Mouse (Mus musculus): ENCODE data around the gene Gpr157. TPM values are rescaled to one million over a fixed set of nuclear protein-coding genes. Genes with fewer than 3 reads are reported as not detected.

Gpr157 gene
- polyA plus RNA-seq, 1 experiment from 2014 or later, result 0.40 TPM

DNA sequence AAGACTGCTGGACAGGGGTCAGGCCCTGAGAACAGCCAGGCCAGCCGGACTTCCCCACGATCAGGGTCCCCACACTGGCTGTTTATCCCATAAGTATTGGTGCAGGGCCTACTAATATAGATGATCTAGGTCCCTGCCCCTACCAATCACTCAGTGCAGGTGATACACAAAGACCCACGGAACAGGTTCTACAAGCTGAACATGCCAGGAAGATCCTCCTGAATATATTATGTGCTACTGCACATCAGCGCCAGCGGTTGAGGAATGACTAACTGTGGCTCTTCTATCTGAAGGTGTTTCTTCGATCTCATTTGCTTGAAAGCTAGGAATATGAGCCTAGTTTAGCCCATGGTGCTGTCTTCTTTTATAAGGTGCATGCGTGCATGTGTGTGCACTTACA, 11.8 kb upstream of the Gpr157 start:
- Histone ChIP-seq H3K36me3 (no peaks in the 10 kb centered on the region), H3K9ac (no peak overlapping the region), H3K9me3 (no peaks in the 10 kb centered on the region), H3K27ac (replicated peaks) (no peak overlapping the region), H3K27me3 (no peaks in the 10 kb centered on the region), H3K4me1 (replicated peaks) (no peaks in the 10 kb centered on the region; the same call in 1 of the 2 replicates), H3K4me3 (no peak overlapping the region), H3K4me2 (no peak overlapping the region)
- 91% methylated on average over 7 of the region's 7 CpGs for WGBS
- ATAC-seq (ENCODE audit: low FRiP score, low read depth), result no peak

GRCm38 (mm10) chr4:150076147-150076546, 11.0 kb upstream of the Gpr157 start:
- 44% methylated on average over 18 of the region's 18 CpGs for WGBS
- ATAC-seq (ENCODE audit: low FRiP score, low read depth), result no peak
- H3K4me1 ChIP-seq (replicated peaks), result no peaks in the 10 kb centered on the region; the same call in 1 of the 2 replicates
- no peak overlapping the region for H3K4me2 ChIP-seq
- H3K4me3 ChIP-seq, result no peak overlapping the region
- H3K9ac ChIP-seq, result no peak overlapping the region
- H3K36me3 ChIP-seq, result no peaks in the 10 kb centered on the region
- no peak overlapping the region for H3K27ac ChIP-seq (replicated peaks)
- no peaks in the 10 kb centered on the region for H3K9me3 ChIP-seq
- H3K27me3 ChIP-seq, result no peaks in the 10 kb centered on the region

DNA sequence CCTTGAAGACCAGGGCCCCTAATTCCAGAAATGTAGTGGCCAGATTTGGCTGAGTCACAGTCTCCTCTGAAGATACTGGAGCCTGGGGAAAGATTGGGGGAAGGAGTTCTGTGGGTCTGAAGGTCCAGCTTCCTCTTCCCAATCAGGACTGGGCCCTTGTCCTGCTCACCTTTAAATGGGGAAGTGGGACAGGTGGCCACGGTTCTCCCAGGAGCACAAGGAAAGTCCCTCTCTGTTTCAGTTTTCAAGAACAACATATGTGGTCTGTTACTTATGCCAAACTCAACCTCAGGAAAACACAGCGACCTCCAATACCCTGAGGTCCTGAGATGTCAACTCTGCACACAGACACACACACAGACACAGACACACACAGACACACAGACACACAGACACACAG, 8.5 kb upstream of the Gpr157 start:
- Histone ChIP-seq H3K4me2 (no peak overlapping the region), H3K4me1 (replicated peaks) (no peaks in the 10 kb centered on the region; the same call in 1 of the 2 replicates), H3K4me3 (no peak overlapping the region), H3K9me3 (no peaks in the 10 kb centered on the region), H3K27ac (replicated peaks) (no peak overlapping the region), H3K9ac (no peak overlapping the region), H3K36me3 (no peaks in the 10 kb centered on the region), H3K27me3 (no peaks in the 10 kb centered on the region)
- WGBS, result 79% methylated on average over 2 of the region's 2 CpGs
- no peak for ATAC-seq (ENCODE audit: low FRiP score, low read depth)

GRCm38 (mm10) chr4:150079244-150079643, 7.9 kb upstream of the Gpr157 start:
- H3K27me3 ChIP-seq, result no peaks in the 10 kb centered on the region
- no peaks in the 10 kb centered on the region for H3K36me3 ChIP-seq
- no peaks in the 10 kb centered on the region for H3K9me3 ChIP-seq
- 82% methylated on average over 7 of the region's 7 CpGs for WGBS
- H3K4me3 ChIP-seq, result no peak overlapping the region
- H3K4me2 ChIP-seq, result no peak overlapping the region
- H3K9ac ChIP-seq, result no peak overlapping the region
- no peaks in the 10 kb centered on the region; the same call in 1 of the 2 replicates for H3K4me1 ChIP-seq (replicated peaks)
- H3K27ac ChIP-seq (replicated peaks), result no peak overlapping the region
- ATAC-seq (ENCODE audit: low FRiP score, low read depth), result no peak

GRCm38 (mm10) chr4:150080330-150080967, 6.7 kb upstream of the Gpr157 start:
- ATAC-seq (ENCODE audit: low FRiP score, low read depth), result no peak
- 86% methylated on average over 11 of the region's 11 CpGs for WGBS
- H3K9ac ChIP-seq, result no peak overlapping the region
- H3K27me3 ChIP-seq, result no peaks in the 10 kb centered on the region
- no peak overlapping the region for H3K27ac ChIP-seq (replicated peaks)
- no peaks in the 10 kb centered on the region for H3K36me3 ChIP-seq
- H3K4me3 ChIP-seq, result no peak overlapping the region
- H3K4me2 ChIP-seq, result no peak overlapping the region
- H3K9me3 ChIP-seq, result no peaks in the 10 kb centered on the region
- H3K4me1 ChIP-seq (replicated peaks), result no peaks in the 10 kb centered on the region; the same call in 1 of the 2 replicates

- WGBS, result 79% methylated on average over 4 of the region's 4 CpGs
- H3K27me3 ChIP-seq, result peaks cover 20% of the 10 kb centered on the region
- no peak overlapping the region for H3K4me3 ChIP-seq
- peaks cover 14% of the 10 kb centered on the region for H3K4me1 ChIP-seq (replicated peaks)
- no peaks in the 10 kb centered on the region for H3K9me3 ChIP-seq
- no peak overlapping the region for H3K4me2 ChIP-seq
- no peak overlapping the region for H3K27ac ChIP-seq (replicated peaks)
- ATAC-seq (ENCODE audit: low FRiP score, low read depth), result no peak
- no peak overlapping the region for H3K9ac ChIP-seq
- H3K36me3 ChIP-seq, result no peaks in the 10 kb centered on the region
Observed at GRCm38 (mm10) chr4:150085366-150085765, 1.8 kb upstream of the Gpr157 start.

DNA sequence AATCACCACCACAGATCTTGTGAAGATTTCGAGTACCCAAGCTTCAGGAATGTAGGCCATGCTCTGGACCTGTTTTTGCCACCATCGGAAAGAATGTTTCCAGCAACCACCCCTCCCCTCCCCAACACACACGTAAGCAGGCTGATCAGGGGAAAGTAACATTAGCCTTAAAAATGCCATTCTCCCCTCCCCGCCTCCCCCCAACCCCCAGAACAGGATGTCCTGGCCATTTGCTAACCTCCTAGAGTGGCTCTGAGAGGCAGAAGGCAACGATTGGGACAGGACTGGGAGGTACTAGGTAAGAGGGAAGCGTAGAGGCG, 364 bp upstream of the Gpr157 start:
- 2% methylated on average over 7 of the region's 7 CpGs for WGBS

DNA sequence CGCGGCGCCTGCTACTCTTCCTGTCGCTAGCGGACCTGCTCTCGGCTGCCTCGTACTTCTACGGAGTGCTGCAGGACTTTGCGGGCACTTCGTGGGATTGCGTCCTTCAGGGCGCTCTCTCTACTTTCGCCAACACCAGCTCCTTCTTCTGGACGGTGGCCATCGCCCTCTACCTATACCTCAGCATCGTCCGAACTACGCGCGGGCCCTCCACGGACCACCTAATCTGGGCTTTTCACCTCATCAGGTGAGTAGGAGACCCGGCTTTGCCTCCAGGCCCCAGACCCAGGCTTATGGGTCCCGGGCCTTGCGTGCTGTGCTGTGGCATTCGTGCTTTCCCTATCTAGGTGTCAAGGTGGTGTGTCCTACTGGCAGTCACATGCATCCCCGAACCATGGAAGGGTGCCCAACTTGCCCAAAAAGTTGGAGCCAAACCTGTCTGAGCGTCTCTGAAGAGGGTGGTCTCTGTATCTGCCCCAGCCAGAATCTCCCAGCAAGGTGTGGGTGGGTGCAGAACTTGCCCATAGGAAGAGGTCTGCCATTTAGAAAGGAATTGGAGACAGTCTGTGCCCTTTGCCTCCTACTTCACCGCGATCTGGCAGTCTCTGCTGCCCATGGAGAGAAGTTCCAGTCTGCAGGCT, 845 bp downstream of the Gpr157 start:
- Histone ChIP-seq H3K9me3 (no peaks in the 10 kb centered on the region), H3K4me2 (peak overlapping the region; percentile 98), H3K36me3 (no peaks in the 10 kb centered on the region), H3K4me3 (peak overlapping the region; percentile 55), H3K4me1 (replicated peaks) (peaks cover 14% of the 10 kb centered on the region), H3K27me3 (peaks cover 25% of the 10 kb centered on the region), H3K9ac (peak overlapping the region; percentile 43), H3K27ac (replicated peaks) (0 out of 2 replicates have a peak overlapping the region, but pooled peaks have one; percentile 11)
- no peak for ATAC-seq (ENCODE audit: low FRiP score, low read depth)
- 19% methylated on average over 29 of the region's 29 CpGs for WGBS

More for the DNA sequence above, 364 bp upstream of the Gpr157 start:
- Histone ChIP-seq H3K36me3 (no peaks in the 10 kb centered on the region), H3K4me2 (peak overlapping the region; percentile 98), H3K9me3 (no peaks in the 10 kb centered on the region), H3K4me3 (peak overlapping the region; percentile 55), H3K27ac (replicated peaks) (no peak overlapping the region), H3K27me3 (peaks cover 24% of the 10 kb centered on the region), H3K4me1 (replicated peaks) (peaks cover 14% of the 10 kb centered on the region), H3K9ac (no peak overlapping the region; the same call in 1 of the 2 replicates)
- ATAC-seq (ENCODE audit: low FRiP score, low read depth), result no peak

- WGBS, result 82% methylated on average over 10 of the region's 10 CpGs
- Histone ChIP-seq H3K9ac (no peak overlapping the region), H3K4me3 (no peak overlapping the region), H3K9me3 (no peaks in the 10 kb centered on the region), H3K36me3 (no peaks in the 10 kb centered on the region), H3K27ac (replicated peaks) (no peak overlapping the region), H3K27me3 (peaks cover 25% of the 10 kb centered on the region), H3K4me1 (replicated peaks) (peaks cover 14% of the 10 kb centered on the region), H3K4me2 (no peak overlapping the region)
- ATAC-seq (ENCODE audit: low FRiP score, low read depth), result no peak
Observed at GRCm38 (mm10) chr4:150089121-150089520, 2.0 kb downstream of the Gpr157 start.

GRCm38 (mm10) chr4:150091887-150092582, 4.9 kb downstream of the Gpr157 start:
- no peak overlapping the region for H3K9ac ChIP-seq
- peaks cover 14% of the 10 kb centered on the region for H3K4me1 ChIP-seq (replicated peaks)
- no peak overlapping the region for H3K4me2 ChIP-seq
- H3K27me3 ChIP-seq, result peaks cover 25% of the 10 kb centered on the region
- ATAC-seq (ENCODE audit: low FRiP score, low read depth), result no peak
- H3K27ac ChIP-seq (replicated peaks), result no peak overlapping the region
- H3K4me3 ChIP-seq, result no peak overlapping the region
- H3K9me3 ChIP-seq, result no peaks in the 10 kb centered on the region
- H3K36me3 ChIP-seq, result no peaks in the 10 kb centered on the region
- WGBS, result 84% methylated on average over 18 of the region's 18 CpGs

DNA sequence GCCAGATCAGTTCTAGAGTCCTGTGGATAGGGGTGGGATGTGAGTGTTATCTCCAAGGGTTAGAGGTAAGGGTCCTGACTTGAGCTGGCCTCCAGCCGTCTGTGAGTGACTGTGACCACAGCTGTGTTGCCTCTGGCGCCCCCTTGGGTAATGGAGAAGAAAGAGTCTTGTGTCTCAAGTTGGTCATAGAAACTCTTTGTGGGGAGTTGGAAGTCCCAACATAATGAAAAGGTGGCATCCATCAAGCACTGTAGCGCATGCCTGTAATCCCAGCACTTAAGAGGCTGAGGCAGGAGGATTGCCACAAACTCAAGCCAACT, 5.4 kb downstream of the Gpr157 start:
- 75% methylated on average over 3 of the region's 3 CpGs for WGBS
- no peak for ATAC-seq (ENCODE audit: low FRiP score, low read depth)
- no peaks in the 10 kb centered on the region for H3K9me3 ChIP-seq

More for the DNA sequence above, 5.4 kb downstream of the Gpr157 start:
- Histone ChIP-seq H3K36me3 (no peaks in the 10 kb centered on the region), H3K27ac (replicated peaks) (no peak overlapping the region), H3K4me1 (replicated peaks) (peaks cover 12% of the 10 kb centered on the region), H3K4me2 (no peak overlapping the region), H3K27me3 (peaks cover 25% of the 10 kb centered on the region), H3K4me3 (no peak overlapping the region), H3K9ac (no peak overlapping the region)

Measured in hindbrain, embryonic 15.5 days (tissue).